Mouse (Mus musculus) adrenal gland, postnatal 36 days (tissue): ENCODE measurements around the gene Olfr95. TPM values are rescaled to one million over a fixed set of nuclear protein-coding genes. Genes with fewer than 3 reads are reported as not detected.
A peak's percentile ranks its signal among the peaks of the same experiment; 100 is the strongest.
"Not testable (repeated sequence)": the region's sequence is repeated elsewhere in the genome, so short reads cannot be mapped to it uniquely, and the experiment has no call there.

ENCODE experiments used
- DNase-seq, 2 experiments: peaks; one replicate each; pipeline ENCODE4 v3.0.0; 2021; ENCODE audit warnings: mixed read lengths in 1 of 2
- long read RNA-seq, 2 experiments: library from polyadenylated mRNA; stranded (forward); transcript quantifications; one replicate each; pipeline ENCODE4 v2.0.0; 2021; ENCODE audit warnings: borderline sequencing depth in 2 of 2
- total RNA-seq, 2 experiments: library from RNA; stranded (reverse); gene quantifications; 2 replicates each; pipeline ENCODE4 v1.2.3; 2021

Olfr95 gene
- not detected for total RNA-seq
- long read RNA-seq, experiment 1 = 0 reads
- long read RNA-seq, experiment 2 = 0 reads

DNA sequence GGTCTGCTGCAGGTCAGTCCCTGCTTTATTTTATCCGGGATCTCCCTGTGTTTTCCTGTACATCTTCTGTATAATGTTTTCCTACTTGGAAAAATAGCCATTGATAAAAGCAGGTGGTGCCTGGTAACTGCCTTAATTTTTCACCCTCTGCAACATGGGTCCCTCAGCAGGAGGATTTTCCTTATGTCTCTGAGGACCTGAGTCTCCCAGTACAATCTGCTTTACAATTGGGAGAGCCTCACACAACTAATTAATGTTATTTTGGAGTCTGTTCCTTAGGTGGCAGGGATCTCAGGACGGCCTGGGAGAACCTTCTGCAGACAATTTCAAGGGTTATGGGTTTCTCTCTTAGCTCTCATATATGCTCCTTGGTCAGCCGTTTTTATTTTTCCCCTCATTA is at the start of gene Olfr95:
Olfr95 (minus strand) TSS at position 101 of the 400 bp plus-strand sequence.
- no peak for DNase-seq

DNA sequence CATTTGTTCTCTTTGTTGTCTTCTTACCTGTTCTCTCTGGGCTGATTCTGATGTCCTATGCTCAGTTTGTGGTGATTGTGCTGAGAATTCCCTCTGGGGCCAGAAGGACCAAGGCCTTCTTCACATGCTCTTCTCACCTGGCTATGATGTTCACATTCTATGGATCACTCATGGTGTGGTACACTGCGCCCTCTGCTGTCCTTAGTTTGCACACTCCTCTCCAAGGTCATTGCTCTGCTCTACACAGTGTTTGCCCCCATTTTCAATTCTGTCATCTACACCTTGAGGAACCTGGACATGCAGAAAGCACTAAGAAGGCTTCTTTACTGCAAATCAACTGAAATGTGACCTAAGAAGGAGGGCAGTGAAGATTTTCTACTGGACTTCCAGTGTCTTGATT is 37.6 kb upstream of the Olfr95 start:
- peak; percentile 12 to 27 for DNase-seq

DNA sequence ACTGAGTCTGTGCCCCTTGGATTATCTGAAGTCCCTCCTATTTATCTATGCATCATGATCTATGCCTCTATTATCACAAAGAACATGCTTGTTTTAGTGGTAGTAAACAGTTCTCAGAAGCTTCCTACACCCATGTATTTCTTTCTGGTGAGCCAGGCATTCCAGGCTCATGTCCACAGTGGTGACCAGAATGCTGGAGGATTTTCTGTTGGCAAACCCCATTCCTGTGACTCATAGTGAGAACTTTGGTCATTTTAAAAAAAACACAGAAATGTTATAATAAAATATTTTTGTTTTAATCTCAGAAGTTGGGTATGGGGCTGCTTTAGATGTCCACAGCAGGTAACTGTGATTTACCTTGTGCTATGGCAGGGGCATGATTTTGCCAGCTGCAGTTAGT is 36.5 kb upstream of the Olfr95 start:
- no peak for DNase-seq

DNA sequence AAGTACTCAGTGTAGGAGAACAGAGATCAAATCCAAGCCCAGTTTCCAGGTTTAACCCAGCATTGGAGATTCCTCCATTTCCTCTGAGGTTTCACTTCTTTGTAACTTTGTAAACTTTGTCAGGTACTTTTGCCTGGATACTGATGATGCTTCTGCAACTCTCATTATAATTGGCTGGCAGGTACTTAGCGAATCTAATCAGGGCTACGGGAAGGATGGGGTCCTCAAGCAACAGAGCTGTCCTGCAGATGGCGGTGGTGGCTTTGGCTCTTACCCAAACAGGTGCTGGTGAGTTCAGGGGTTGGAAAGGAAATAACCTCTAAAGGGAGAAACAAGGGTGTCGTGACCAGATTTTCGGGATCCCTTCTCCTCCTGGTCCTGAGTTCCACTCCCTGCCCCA is 33.8 kb upstream of the Olfr95 start:
- DNase-seq = peak in 1 of 2 experiments; percentile 35

DNA sequence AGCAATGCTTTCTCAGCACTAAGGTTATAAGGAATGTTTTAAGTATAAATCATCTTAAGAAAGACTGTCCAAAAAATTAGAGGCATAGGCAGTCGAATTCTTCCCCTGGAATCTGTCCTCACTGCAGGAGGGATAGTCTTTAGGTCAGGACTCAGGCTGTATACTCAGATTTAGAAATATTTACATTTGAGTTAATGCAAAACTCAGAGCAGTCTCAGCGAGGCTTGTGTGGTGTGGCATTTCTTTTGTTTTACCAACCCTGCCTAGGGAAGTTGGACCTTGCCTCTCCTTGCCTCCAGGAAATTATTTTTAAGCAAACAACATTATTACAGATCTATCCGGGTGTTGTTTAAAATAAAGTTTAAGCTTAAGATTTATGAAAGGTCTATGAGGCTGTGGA is 29.3 kb upstream of the Olfr95 start:
- DNase-seq = no peak

DNA sequence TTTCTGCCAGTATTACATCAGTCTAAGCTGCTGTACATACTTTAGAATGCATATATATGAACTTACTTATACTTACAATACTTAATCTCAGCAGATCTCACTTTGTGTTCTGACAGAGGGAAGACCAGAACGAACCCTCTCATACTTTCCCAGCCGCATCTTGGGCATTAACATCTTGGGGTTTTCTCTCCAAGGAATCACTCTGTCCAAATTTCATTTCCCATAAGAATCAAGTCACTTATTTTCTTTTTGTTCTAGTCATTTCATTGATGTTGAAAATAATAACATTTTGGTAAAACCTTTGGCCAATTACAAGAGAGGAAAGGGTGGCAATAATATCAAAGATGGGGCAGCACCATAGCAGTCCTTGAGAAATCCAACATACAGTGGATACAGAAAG is 24.3 kb upstream of the Olfr95 start, which contains the start of gene Olfr97:
Olfr97 (minus strand) TSS at position 101 of the 400 bp plus-strand sequence.
- not testable (repeated sequence) for DNase-seq

DNA sequence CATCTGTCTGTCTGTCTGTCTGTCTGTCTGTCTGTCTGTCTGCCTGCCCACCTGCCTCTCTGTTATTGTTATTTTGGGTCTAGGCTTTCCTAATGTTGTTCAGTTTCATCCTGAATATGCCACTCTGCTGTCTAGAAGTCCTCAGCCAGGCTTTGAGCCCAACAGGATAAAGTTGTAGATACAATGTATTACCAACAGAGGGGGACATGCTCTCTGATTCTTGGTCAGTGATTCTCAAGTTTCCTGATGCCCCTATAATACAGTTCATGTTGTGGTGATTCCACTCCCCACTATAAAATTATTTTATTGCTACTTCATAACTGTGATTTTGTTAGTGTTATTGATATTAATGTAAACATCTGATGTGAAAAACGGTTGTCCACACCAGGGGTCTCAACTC is 9.0 kb upstream of the Olfr95 start:
- DNase-seq = no peak

DNA sequence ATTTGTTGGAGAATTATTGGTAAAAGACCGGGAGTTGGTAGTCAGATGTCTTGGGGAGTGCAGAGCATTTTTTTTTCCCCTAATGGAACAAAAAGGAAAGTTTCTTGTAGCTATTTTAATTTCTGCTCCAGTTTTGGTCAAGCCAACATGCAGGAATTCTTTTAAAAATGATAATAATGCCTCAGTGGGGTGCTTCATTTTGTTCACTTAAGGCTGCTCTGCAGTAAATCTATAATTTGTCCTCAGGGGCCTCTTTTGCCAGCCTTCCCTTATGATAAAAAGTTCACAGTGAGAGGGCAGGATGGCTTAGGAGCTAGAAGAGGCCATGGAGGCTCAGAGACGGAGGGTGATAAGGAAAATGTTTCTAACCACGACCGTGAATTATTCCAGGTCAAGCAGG is 6.9 kb upstream of the Olfr95 start, which contains the start of gene Olfr96:
Olfr96 (plus strand) TSS at position 301 of the 400 bp plus-strand sequence.
- DNase-seq = no peak

DNA sequence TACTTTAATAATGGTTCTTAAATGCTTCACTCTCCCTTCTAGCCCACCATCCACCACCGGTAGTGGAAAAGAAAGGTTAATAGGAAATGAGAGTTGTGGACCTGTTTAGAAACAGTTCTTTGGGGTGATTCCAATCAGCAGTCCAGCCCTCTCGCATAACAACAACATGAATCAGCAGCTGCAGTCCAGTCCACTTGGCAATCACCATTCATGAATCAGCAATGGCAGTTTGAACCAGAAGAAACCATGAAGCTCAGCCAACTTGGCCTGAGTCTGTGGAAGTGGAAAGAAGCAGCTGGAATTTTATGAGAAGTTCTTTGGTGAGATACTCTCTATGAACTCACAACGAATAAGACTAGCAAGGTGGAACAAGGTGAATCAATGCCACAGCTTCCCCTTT is 5.6 kb upstream of the Olfr95 start:
- peak; percentile 19 to 39 for DNase-seq

DNA sequence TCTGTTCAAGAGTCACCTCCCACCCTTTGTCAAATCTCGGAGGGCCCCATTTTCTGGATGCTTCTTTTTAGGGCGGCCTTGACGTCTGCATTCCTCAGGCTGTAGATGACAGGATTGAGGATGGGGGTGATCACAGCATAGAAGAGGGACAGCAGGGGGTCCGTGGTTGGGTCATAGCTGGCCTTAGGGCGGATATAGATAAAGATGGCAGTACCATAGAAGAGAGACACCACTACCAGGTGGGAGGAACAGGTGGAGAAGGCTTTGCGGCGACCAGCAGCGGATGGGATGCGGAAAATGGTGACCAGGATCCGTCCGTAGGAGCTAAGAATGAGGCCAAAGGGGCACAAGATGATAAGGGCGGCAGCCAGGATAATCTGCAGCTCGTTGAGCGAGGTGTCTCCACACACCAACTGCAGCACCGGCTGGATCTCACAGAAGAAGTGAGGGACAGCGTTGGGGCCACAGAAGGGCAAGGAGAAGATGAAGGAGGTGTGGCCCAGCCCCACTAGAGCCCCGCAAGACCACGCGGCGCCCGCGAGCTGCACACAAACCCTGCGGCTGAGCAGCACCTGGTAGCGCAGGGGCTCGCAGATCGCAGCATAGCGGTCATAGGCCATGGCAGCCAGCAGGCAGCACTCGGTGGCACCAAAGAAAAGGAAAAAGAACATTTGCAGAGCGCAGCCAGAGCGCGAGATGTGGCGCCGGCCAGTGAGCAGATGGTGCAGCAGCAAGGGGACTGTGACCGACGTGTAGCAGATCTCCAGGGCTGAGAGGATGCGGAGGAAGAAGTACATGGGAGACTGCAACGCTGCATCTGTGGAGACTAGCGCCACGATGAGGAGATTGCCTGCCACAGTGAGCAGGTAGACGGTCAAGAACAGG is 1.8 kb downstream of the Olfr95 start:
- no peak for DNase-seq

DNA sequence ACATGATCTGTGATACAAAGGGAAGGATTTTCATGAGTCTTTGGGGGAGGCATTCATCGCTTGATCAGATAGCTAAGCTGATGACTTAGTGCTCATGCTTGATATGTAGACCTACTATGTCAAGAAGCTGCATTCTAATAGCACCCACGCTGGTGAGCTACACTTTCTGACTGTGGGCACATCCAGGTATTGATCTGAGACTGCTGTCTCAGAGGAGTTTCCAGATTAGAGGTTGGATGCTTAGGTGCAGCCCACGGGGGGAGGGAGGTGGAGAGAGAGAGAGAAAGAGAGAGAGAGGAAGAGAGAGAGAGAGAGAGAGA is 9.0 kb downstream of the Olfr95 start:
- no peak for DNase-seq

DNA sequence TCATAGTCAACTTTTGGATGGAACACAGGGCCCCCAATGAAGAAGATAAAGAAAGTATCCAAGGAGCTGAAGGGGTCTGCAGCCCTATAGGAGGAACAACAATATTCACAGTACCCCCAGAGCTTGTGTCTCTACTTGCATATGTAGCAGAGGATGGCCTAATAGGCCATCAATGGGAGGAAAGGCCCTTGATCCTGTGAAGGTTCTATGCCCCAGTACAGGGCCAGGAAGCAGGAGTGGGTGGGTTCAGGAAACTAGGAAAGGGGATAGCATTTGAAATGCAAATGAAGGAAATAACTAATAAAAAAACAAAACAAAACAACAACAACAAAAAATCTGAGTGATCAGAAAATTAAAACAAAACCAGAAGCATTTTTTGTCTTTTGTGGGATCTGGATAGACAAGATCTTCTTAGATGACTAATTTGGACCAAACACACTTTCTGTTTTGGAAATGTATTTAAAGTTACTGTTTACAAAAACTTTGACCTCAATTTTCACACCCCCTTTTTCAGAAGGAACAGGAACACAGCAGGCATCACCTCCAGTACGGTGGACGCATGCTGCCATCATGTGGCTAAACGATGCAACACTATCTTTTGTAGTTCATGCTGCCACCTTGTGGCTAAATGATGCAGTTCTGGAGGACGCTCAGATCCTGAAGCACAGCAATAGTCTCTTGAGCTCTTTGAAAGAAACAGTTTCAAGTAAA is 9.6 kb downstream of the Olfr95 start:
- peak; percentile 70 to 81 for DNase-seq

DNA sequence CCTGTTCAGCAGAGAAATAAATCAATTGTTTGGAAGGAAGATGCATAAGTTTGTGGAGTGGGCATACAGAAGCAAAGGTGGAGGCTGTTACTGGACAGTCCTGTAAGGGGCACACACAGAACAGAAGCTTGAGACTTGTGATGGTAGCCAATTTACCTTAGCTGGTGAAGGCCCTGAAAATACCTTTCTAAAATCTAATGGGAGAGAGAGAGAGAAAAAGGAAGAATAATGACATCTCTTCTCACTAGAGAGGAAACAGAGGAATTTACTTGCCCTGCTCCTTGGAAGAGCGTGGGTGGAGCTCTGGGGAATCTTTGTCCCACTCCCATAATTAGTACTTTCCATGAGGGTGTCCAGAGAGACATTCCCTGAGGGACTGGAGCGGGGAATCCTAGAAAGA is 12.0 kb downstream of the Olfr95 start, which contains the start of gene Olfr94:
Olfr94 (minus strand) TSS at position 101 of the 400 bp plus-strand sequence.
- DNase-seq = no peak

DNA sequence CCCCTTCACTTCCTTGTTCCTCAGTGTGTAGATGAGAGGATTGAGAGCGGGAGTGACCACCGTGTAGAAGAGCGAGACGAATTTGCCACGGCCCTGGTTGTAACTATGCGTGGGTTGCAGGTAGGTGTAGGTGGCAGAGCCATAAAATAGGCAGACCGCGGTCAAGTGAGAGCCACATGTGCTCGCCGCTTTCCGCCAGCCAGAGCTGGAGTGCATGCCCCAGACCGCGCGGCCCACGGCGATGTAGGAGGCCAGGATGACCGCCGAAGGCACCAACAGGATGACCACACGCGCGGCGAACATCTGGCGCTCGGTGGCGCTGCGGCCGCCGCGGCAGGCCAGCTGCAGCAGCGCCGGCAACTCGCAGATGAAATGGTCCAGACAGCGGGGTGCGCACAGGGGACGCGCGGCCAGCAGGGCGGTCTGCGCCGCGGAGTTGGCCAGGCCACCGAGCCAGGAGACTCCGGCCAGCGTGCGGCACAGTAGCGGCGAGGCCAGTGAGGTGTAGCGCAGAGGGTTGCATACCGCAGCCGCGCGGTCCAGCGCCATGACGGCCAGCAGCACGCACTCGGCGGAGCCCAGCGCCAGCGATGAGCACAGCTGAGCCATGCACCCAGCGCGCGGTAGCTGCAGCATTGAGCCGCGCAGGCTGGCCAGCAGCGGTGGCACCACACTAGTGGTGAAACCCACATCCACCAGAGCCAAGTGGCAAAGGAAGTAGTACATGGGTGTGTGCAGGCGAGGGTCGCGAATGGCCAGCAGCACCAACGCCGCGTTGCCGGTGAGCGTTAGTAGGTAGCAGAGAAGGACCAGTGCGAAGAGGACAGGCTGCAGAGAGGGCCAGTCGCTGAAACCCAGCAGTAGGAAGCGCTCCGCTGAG is 15.8 kb downstream of the Olfr95 start:
- peak; percentile 29 to 44 for DNase-seq

DNA sequence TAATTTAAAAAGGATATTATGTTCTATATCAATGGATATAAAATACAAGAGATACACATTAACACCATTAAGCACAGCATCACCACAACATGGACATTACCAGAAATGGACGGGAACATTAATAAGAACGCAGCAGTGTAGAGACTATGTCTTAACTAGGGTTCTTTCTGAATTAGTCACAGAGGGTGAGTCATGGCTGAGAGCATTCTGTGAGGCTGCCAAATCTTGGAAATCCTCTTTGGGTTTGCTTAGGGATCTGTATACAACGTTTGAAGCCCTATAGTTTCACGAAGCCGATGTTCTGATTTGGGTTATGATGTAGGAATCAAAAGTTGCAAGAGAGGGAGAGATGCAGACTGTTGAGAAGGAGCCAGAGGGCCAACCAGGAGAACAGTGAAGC is 18.1 kb downstream of the Olfr95 start:
- DNase-seq = peak; percentile 18 to 36

DNA sequence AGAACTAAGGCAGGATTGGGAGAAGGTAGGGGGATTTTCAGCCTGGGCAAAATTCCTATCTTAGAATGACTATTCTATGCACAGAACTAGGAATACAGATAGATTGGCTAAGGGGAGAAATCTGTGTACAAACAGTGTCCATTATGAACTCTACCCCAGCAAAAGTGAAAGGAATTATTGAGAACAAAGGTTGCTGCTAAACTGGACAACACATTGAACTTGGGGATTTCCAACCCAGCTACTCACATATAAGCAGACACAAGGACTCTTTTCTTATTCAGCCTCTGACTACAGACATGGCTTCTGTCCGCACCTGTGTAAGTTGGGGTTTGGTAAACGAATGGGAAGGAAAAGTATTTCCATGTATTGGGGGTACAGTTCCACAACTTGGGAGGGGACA is 19.3 kb downstream of the Olfr95 start, which contains the start of gene Ubd:
Ubd (plus strand) TSS at position 237 of the 400 bp plus-strand sequence.
- no peak for DNase-seq

DNA sequence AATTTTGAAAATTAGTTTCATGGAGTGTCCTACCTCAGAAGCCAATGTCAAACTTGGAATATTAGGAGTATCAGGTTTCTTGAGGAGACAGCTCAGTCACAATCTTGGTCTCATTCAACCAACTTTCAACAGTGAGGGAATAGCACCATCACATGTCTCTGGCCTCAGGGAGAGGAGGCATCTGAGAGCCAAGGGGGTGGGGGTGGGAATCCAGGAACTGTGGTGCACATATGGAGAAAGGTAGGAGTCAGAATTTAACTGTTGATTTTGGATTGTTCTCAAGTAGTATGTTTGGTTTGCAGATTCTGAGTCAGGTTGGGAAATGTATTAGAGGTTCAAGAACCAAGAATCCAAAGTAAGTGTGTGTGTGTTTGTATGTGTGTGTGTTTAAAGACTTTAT is 19.9 kb downstream of the Olfr95 start:
- no peak for DNase-seq

DNA sequence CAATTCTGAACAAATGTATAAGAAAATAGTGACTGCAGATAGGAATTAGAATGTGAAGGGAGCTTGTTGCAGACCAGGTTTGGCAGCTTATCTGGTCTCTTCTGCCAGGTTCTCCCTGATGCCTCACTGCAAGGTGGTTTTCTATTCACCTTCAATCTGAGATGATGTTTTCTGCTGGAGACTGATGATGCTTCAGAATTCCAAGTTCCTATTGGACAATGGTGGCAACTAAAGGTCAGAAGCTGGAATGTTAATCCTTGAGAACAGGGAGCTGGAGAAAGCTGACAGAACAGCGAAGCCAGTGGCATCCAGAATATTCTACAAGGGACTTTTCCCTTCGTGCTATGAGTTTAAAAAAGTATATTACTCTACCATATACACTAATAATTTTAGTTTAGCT is 22.2 kb downstream of the Olfr95 start:
- peak; percentile 10 to 42 for DNase-seq

DNA sequence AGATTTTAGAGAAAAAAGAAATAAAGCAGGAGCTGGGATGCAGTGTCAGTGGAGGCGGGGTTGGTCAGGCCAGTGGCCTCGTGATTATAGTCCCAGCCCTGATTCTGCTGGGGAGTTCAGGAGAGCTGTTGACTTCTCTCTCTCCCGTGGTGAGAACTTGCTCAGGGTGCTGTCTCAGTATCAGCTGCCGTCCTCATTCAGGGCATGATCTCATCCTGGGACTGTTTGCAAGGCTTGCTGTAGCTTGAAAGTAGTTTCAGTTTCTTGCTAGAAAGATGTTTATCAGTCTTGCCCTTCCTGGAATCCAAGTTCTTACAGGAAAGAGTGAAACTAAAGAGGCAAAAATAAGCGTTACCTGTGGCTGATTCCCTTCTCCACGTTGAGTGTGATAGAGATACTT is 27.4 kb downstream of the Olfr95 start:
- no peak for DNase-seq

DNA sequence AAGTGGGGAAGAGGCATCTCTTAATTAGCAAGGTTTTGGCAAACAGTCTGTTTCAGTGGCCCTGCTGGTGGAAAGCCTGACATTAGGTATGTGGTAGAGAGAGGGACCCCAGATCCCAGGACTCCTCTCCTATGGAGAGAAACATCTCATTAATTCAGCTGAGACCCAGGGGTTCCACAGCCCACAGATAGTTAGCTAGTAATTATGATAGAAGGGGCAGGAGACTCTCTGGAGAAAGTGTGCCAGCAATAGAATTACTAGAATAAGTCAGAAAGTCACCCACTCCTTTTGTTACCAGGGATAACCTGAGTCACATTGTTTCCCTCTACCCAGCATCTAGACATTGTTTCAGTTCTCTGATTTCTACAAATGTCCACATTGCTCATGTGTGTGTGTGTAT is 51.5 kb downstream of the Olfr95 start, which contains the start of gene Olfr93:
Olfr93 (minus strand) TSS at position 101 of the 400 bp plus-strand sequence.
- no peak for DNase-seq
